Mouse (Mus musculus): ENCODE data around the gene Rnase13. TPM values are rescaled to one million over a fixed set of nuclear protein-coding genes. Genes with fewer than 3 reads are reported as not detected.

The Rnase13 gene
- total RNA-seq, 2 experiments from 2014 or later = not detected

- ATAC-seq (replicated peaks; ENCODE audit: poor library complexity) = peak; percentile 38
Observed at GRCm38 (mm10) chr14:51913960-51914762, 8.4 kb downstream of the Rnase13 start, which contains the start of gene Ndrg2. Ndrg2 (minus strand) TSS chr14:51914158.

DNA sequence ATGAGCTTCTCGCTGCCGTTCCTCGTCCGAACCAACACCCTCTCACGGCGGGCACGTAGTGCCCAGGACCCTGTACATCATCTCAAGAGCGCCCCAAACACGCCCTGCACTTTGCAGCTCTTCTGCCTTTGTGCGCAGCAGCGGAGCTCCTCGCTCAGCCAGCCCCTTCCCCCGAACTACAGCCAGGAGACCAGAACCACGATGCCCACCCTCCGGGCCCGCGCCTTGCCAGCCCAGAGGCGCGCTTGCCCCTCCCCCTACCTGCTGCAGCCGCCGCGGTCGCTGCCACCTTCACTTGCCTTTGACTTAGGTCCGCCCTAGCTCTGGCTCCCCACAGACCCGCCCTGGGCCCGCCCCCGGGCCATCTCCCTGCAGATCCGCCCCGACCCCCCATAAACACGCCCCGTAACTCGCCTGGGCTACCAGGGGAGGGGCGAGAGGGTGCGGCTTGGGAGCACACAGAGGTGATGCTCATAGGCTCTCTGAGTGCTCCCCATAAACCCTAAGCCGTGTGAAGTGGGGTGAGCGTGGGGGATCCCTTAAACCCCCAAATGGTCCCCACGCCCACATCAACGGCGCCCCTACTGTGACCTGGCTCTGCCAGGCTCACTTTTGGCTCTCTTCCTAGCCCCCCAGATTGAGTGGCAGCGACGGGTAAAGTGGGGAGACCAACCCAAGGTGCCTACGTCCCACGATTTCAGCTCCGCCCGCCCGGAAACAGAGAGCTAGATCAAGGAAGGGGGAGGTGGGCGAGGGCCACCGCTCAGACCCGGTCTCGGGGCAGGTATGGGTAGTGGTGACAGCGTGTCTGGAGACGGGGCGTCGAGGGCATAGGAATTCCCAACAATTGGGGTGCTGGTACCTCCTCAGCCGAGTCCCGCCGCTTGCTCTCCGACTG, 9.3 kb downstream of the Rnase13 start:
- ATAC-seq (replicated peaks; ENCODE audit: poor library complexity) = peak; percentile 80

DNA sequence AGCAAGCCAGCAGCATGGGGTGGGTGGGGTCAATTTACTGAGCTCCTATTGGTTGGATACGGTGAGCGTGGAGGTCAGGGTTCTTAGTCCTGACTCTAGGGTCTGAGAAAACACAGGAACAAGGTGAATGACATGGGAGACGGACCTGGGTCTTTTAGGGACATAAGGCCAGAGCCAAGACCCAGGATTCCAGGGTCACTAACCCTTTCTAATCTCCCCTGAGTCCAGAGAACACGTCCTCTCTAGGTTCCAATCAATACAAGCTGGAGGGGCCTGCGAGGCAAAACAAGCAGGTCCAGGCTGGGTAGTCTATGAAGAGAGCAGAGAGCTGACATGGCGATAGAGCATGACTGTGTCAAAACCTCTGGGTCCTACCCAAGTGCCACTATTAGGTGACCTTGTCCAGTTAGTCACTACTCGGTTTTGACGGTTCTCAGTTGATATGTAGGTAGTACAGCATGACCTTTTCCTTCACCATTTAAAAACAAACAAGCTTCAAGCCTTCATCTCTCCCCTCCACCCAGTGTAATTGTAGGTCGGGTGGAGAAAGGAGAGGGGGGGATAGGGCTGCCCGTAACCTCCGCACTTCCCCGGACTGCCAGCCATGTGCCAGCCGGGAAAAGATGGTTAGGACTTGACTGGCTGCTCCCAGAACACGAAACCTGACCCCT, 10.0 kb downstream of the Rnase13 start:
- no peak for ATAC-seq (replicated peaks; ENCODE audit: poor library complexity)

DNA sequence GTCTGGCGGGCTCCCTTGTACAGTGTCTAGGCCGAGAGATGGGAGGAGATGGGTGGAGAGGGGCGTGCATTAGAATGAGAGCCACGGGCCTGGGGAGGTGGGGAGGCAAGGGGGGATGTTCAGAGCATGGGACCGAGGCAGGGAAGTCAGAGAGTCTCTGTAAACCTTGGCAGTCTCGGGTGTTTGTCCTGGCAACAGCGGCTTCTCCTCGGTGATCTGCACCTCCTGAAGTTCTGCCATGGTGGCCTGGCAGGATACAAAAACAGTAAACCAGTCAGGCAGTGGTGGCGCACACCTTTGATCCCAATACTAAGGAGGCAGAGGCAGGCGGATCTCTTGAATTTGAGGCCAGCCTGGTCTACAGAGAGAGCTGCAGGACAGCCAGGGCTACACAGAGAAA, 11.3 kb downstream of the Rnase13 start:
- ATAC-seq (replicated peaks; ENCODE audit: poor library complexity) = no peak

DNA sequence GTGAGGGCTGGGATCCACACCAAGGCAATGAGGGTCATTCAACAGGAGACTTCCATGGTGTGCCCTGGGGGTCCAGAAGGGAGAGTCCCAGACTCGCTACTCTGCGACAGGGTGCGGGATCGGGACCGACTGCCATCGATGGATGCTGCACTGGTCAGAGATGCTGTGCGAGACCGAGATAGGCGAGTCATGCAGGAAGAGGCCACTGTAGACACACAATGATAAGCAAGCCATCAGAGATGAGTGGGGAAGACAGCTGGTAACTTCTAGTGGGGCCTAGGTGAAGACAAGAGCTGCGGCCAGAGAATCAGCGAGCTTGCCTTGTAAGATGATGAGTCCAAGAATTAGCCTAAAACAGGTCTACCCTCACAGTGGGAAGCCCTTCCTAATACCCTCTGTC, 16.5 kb downstream of the Rnase13 start:
- peak; percentile 59 for ATAC-seq (replicated peaks; ENCODE audit: poor library complexity)

DNA sequence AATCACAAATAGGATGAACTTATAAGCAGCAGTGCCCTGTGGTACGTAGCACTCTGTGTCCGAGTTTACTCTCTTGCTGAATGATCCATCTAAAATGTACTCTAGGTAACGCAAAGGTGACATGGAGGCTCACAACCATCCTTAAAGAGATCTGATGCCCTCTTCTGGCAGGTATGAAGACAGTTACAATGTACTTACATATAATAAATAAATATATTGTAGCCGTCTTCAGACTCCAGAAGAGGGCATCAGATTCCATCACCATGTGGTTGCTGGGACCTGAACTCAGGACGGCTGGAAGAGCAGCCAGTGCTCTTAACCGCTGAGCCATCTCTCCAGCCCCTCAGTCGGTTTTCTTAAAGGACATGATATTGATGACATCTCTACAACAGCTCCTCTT, 17.9 kb downstream of the Rnase13 start:
- ATAC-seq (replicated peaks; ENCODE audit: poor library complexity) = no peak

DNA sequence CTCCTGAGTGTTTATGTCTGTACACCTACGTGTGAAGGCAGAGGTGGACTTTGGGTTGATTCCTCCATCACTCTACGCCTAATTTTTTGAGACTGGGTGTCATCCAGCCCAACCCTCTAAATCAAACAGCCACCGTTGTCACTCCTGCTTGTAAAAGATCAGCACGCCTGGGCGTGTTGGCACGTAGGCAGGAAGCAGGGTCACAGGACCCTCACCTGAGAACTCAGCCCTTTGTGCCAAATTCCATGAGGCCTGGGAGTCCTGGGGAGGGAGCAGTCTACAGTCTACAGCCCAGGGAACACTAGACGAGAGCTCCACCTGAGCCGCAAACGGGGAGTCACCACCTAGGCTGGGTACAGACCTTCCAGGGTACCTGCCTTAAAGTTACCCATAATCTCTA, 18.8 kb downstream of the Rnase13 start:
- no peak for ATAC-seq (replicated peaks; ENCODE audit: poor library complexity)

- ATAC-seq (replicated peaks; ENCODE audit: poor library complexity) = peak; percentile 85
Observed at GRCm38 (mm10) chr14:51902806-51903710, 19.5 kb downstream of the Rnase13 start.

GRCm38 (mm10) chr14:51899351-51899750, 23.2 kb downstream of the Rnase13 start:
- ATAC-seq (replicated peaks; ENCODE audit: poor library complexity) = no peak

DNA sequence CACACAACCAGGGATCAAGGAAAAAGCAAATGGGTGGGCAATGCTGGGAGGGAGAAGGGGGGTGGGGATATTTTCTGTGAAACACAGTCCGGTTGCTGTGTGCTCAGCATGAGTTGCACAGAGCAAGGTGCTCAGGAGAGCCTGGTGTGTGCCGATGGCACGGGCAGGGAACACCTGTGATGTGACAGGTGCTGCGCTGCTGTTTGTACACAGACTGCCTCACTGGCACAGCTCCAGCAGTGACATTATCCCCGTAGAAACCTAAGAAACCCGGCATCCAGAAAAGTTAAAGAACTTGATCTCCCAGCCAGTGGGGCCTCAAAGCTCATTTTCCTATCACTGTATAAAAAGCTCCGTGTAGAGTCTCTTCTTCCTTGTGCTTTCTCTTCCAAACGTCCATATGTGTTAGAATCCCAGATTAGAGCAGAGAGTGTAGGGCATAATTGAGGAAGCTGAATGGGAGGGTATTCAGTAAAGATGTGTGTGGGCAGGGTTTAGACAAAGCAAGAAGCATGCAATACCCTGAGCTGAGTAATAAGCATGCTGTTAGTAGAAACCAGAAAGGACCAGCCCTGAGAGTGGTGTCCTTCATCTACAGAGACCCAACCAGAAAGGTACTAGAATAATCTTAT, 25.9 kb downstream of the Rnase13 start:
- ATAC-seq (replicated peaks; ENCODE audit: poor library complexity) = no peak

DNA sequence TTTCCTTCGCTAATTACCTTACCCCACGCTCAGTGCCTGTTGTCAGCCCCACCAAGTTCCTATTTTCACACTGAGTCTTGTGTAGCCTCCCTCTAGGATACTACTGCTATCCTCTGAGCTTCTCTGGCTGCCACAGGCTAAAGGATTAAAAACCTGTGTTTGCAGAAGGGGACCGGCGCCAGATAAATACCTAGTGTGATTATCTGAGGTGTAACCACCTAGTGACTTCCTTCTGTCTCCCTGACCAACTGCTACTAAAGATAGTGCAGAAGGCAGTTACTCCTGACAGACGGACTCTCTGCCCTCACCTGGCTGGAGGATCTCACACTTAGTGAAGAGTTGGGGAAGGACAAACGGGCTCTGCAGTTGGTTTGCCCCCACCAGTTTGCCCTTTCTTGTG, 26.6 kb downstream of the Rnase13 start:
- ATAC-seq (replicated peaks; ENCODE audit: poor library complexity) = peak; percentile 32; the same call in 1 of the 2 replicates

- no peak for ATAC-seq (replicated peaks; ENCODE audit: poor library complexity)
Observed at GRCm38 (mm10) chr14:51895071-51895470, 27.5 kb downstream of the Rnase13 start.

GRCm38 (mm10) chr14:51893809-51894208, 28.8 kb downstream of the Rnase13 start:
- ATAC-seq (replicated peaks; ENCODE audit: poor library complexity) = peak; percentile 64

GRCm38 (mm10) chr14:51893094-51893794, 29.3 kb downstream of the Rnase13 start:
- no peak for ATAC-seq (replicated peaks; ENCODE audit: poor library complexity)

DNA sequence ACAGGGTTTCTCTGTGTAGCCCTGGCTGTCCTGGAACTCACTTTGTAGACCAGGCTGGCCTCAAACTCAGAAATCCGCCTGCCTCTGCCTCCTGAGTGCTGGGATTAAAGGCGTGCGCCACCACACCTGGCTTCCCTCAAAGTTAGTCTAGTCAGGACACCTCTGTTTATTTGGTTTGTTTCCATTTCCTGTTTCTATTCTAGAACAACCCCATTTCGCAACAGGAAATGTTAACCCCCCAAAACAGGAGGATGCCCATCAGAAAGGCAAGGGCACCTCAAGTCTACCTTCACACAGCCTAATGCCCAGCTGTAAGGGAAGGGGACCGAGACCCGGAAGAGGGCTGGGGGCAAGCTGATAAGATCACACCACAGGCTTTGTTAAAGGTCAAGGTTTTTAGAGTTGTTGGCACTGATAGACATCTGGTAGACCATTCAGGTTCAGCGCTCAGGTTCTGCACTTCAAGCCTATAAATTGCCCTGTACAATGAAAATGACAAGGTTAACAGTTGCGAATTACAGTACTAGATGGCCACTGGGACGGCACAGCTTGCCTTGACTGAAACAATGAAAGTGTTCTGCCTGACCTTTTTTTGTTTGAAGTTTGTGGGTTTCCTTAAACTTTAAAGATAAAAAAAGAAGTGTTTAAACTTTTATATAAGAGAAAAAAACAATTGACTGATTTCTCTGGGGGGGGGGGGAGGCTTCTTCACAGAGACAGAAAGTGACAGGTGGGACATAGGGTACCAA, 30.2 kb downstream of the Rnase13 start, which contains the start of gene Slc39a2:
Gene Slc39a2, plus strand, starts transcription at position 699 of the 749 bp plus-strand sequence.
- no peak for ATAC-seq (replicated peaks; ENCODE audit: poor library complexity)

GRCm38 (mm10) chr14:51889833-51890232, 32.7 kb downstream of the Rnase13 start:
- no peak for ATAC-seq (replicated peaks; ENCODE audit: poor library complexity)

GRCm38 (mm10) chr14:51886051-51886450, 36.5 kb downstream of the Rnase13 start:
- ATAC-seq (replicated peaks; ENCODE audit: poor library complexity) = no peak

GRCm38 (mm10) chr14:51884598-51885331, 37.8 kb downstream of the Rnase13 start, which contains the start of gene Mettl17:
Mettl17 (plus strand) TSS chr14:51884842.
- ATAC-seq (replicated peaks; ENCODE audit: poor library complexity) = peak; percentile 97
